8 mouse cellular contexts compared by ENCODE assay signal in the genomic region with DNA sequence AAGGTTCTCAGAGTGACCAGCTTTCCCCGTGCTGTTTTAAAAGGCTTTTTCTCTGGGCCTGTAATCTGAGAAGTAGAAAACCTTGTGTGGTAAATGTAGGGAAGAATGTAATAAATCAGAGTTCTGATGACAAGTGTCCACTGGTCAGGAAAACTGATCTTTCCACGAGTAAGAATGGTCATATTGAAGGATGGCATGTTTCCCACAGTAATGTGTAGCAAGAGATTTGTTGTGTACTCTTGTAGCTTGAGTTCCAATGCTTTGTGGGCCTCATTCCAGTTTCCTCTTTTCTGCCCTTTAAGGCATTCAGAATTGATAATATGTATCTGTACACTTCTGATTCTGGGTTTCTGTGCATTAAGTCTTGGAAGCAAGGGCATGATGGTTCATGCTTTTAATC. TPM values are rescaled to one million over a fixed set of nuclear protein-coding genes. Genes with fewer than 3 reads are reported as not detected.
DNase-seq lines count a peak whose midpoint lies in the region; ATAC-seq and TF ChIP-seq lines count a peak whose summit lies in the region.

No protein-coding gene starts in this region.

- 0% methylated on average over 2 of the region's 2 CpGs for WGBS in heart, embryonic 15.5 days
- WGBS in forebrain, embryonic 16.5 days, result 0% methylated on average over 2 of the region's 2 CpGs
- 0% methylated on average over 2 of the region's 2 CpGs for WGBS in macrophage (ENCODE audit: missing documents)

- peak overlapping the region; percentile 99 for H3K9ac ChIP-seq in heart, embryonic 15.5 days
- H3K9ac ChIP-seq in ES-E14 (ENCODE audit: insufficient read depth, low read depth, low read length, poor library complexity, severe bottlenecking), result peak overlapping the region; percentile 97; the same call in 1 of the 2 replicates
- peak overlapping the region; percentile 89; the same call in 1 of the 2 replicates for H3K9ac ChIP-seq in forebrain, embryonic 16.5 days (replicated peaks; ENCODE audit: low read depth, low read length)

- intact Hi-C loops in heart, postnatal 25 days (cut with DNase I), result no loop called here

- no peak for DNase-seq in heart, postnatal 25 days (ENCODE audit: low spot score)
- DNase-seq in ES-E14 (ENCODE audit: low read depth, low spot score), result no peak
- no peak for DNase-seq in cerebellum, postnatal 4 days (ENCODE audit: low spot score in 2 of 2)
- DNase-seq in ovary, adult 18-20 months (ENCODE audit: low spot score), result no peak
- DNase-seq in right cerebral cortex, postnatal 36 days (ENCODE audit: low spot score in 2 of 2), result no peak

- H3K4me3 ChIP-seq in heart, embryonic 15.5 days, result peak overlapping the region; percentile 99
- H3K4me3 ChIP-seq in ES-E14 (ENCODE audit: insufficient read depth in 1 of 2, low read depth in 1 of 2, low read length in 2 of 2, poor library complexity in 1 of 2, severe bottlenecking in 1 of 2), result peak overlapping the region; percentile 88 to 89
- H3K4me3 ChIP-seq in forebrain, embryonic 16.5 days (replicated peaks; ENCODE audit: low read length), result peak overlapping the region; percentile 96
- peak overlapping the region; percentile 63 for H3K4me3 ChIP-seq in macrophage (ENCODE audit: inconsistent target)

- H3K36me3 ChIP-seq in heart, embryonic 15.5 days, result peaks cover 46% of the 10 kb centered on the region
- peaks cover 24% of the 10 kb centered on the region for H3K36me3 ChIP-seq in ES-E14 (ENCODE audit: control insufficient read depth, insufficient read depth, low read length, poor library complexity, severe bottlenecking)
- peaks cover 28% of the 10 kb centered on the region for H3K36me3 ChIP-seq in forebrain, embryonic 16.5 days (ENCODE audit: control insufficient read depth, insufficient read depth)
- peaks cover 43% of the 10 kb centered on the region for H3K36me3 ChIP-seq in macrophage (ENCODE audit: inconsistent target)

- H3K27me3 ChIP-seq in heart, embryonic 15.5 days, result no peaks in the 10 kb centered on the region
- H3K27me3 ChIP-seq in forebrain, embryonic 16.5 days (replicated peaks; ENCODE audit: control insufficient read depth, insufficient read depth, low read length), result no peaks in the 10 kb centered on the region

- peak overlapping the region; percentile 89 for H3K4me2 ChIP-seq in heart, embryonic 15.5 days
- H3K4me2 ChIP-seq in forebrain, embryonic 16.5 days (ENCODE audit: low read length), result peak overlapping the region; percentile 96

- no peaks in the 10 kb centered on the region for H3K9me3 ChIP-seq in heart, embryonic 15.5 days (replicated peaks)
- H3K9me3 ChIP-seq in ES-E14 (ENCODE audit: control insufficient read depth, insufficient read depth, low read depth, low read length), result no peaks in the 10 kb centered on the region
- no peaks in the 10 kb centered on the region for H3K9me3 ChIP-seq in forebrain, embryonic 16.5 days (ENCODE audit: control insufficient read depth, low read length)

- peaks cover 55% of the 10 kb centered on the region for H3K79me2 ChIP-seq in macrophage (ENCODE audit: inconsistent target)

- H3K4me1 ChIP-seq in heart, embryonic 15.5 days (replicated peaks), result peaks cover 27% of the 10 kb centered on the region
- peaks cover 2 to 3% of the 10 kb centered on the region in 2 experiments; a peak in 2 of 4 replicates for H3K4me1 ChIP-seq in ES-E14 (ENCODE audit: control insufficient read depth in 2 of 2, insufficient read depth in 2 of 2, low read length in 2 of 2, poor library complexity in 1 of 2)
- H3K4me1 ChIP-seq in forebrain, embryonic 16.5 days (replicated peaks; ENCODE audit: control insufficient read depth, insufficient read depth, low read length), result peaks cover 27% of the 10 kb centered on the region

- ATAC-seq in heart, embryonic 15.5 days (replicated peaks; ENCODE audit: insufficient number of reproducible peaks, insufficient read depth, low FRiP score, low read depth), result no peak
- ATAC-seq in forebrain, embryonic 16.5 days, result no peak

- in situ Hi-C loops in ES-E14 (cut with MboI; ENCODE audit: low sequenced_read_pairs in 2 of 2, unreplicated experiment in 2 of 2), result no loop called here

- H3K27ac ChIP-seq in heart, embryonic 15.5 days, result peak overlapping the region; percentile 99
- H3K27ac ChIP-seq in ES-E14 (ENCODE audit: insufficient read depth, low read depth, low read length, poor library complexity, severe bottlenecking), result no peak overlapping the region; the same call in 1 of the 2 replicates
- H3K27ac ChIP-seq in forebrain, embryonic 16.5 days (ENCODE audit: low read length), result no peak overlapping the region
- H3K27ac ChIP-seq in macrophage, result peak overlapping the region; percentile 38

TF ChIP-seq in ES-E14, 5 proteins besides CTCF, POLR2A, EP300 and RAD21:
- no peak for TF ChIP-seq HCFC1 (IDR thresholded peaks at IDR 0.05; ENCODE audit: borderline replicate concordance, insufficient read depth, low read length)

RNA-seq across cellular contexts. Expression of gene Sf1, which starts 1.4 kb away (rescaled TPM):
- 79.0 and 98.4 TPM in 2 replicates for polyA plus RNA-seq in heart, embryonic 15.5 days (2015; fragmentation: Nextera tagmentation; extraction: Ambion mirVana)
- total RNA-seq in heart, postnatal 25 days (2021), result 10 to 100 TPM; 76.1 to 88.8 TPM
- total RNA-seq in ES-E14 (2012; rRNA removed), result 150 and 164 TPM in 2 replicates
- 122 and 127 TPM in 2 replicates for polyA plus RNA-seq in forebrain, embryonic 16.5 days (2015; fragmentation: Nextera tagmentation; extraction: Ambion mirVana)
- 100 to 1,000 TPM; 332 to 732 (median 556) TPM for total RNA-seq in macrophage (2018; cell fraction: chromatin; rRNA removed)
- total RNA-seq in macrophage (2018; cell fraction: cytosol; rRNA removed), result 100 to 1,000 TPM in 16 of 26 experiments, 10 to 100 TPM in 10; 75.0 to 160 (median 109) TPM
- 100 to 1,000 TPM; 189 to 372 (median 269) TPM for total RNA-seq in macrophage (2018; cell fraction: nucleus; rRNA removed)
- 95.2 to 156 TPM (median 120 TPM) in 3 replicates for polyA plus RNA-seq in macrophage (2018)

RNA-seq across cellular contexts. Expression of gene Pygm, which starts 19.4 kb away (rescaled TPM):
- polyA plus RNA-seq in heart, embryonic 15.5 days (2015; fragmentation: Nextera tagmentation; extraction: Ambion mirVana), result 282 and 297 TPM in 2 replicates
- 1,000 to 10,000 TPM; 1,128 to 1,145 TPM for total RNA-seq in heart, postnatal 25 days (2021)
- 3.7 and 4.6 TPM in 2 replicates for total RNA-seq in ES-E14 (2012; rRNA removed)
- 2.4 and 2.8 TPM in 2 replicates for polyA plus RNA-seq in forebrain, embryonic 16.5 days (2015; fragmentation: Nextera tagmentation; extraction: Ambion mirVana)
- 10 to 100 TPM in 23 of 26 experiments, 1 to 10 TPM in 3; 4.1 to 60.1 (median 22.4) TPM for total RNA-seq in macrophage (2018; cell fraction: chromatin; rRNA removed)
- 1 to 10 TPM in 3 of 26 experiments, under 1 TPM in 23; 0.06 to 1.9 (median 0.37) TPM for total RNA-seq in macrophage (2018; cell fraction: cytosol; rRNA removed)
- 10 to 100 TPM in 15 of 26 experiments, 1 to 10 TPM in 11; 1.5 to 26.8 (median 11.0) TPM for total RNA-seq in macrophage (2018; cell fraction: nucleus; rRNA removed)
- 0.21 to 0.59 TPM (median 0.39 TPM) in 3 replicates for polyA plus RNA-seq in macrophage (2018)

RNA-seq across cellular contexts. Expression of gene Map4k2, which starts 23.9 kb away (rescaled TPM):
- polyA plus RNA-seq in heart, embryonic 15.5 days (2015; fragmentation: Nextera tagmentation; extraction: Ambion mirVana), result 12.6 and 17.9 TPM in 2 replicates
- 10 to 100 TPM; 42.6 to 44.3 TPM for total RNA-seq in heart, postnatal 25 days (2021)
- total RNA-seq in ES-E14 (2012; rRNA removed), result 29.4 and 43.6 TPM in 2 replicates
- 12.3 and 21.2 TPM in 2 replicates for polyA plus RNA-seq in forebrain, embryonic 16.5 days (2015; fragmentation: Nextera tagmentation; extraction: Ambion mirVana)
- 100 to 1,000 TPM in 7 of 26 experiments, 10 to 100 TPM in 19; 36.0 to 138 (median 82.2) TPM for total RNA-seq in macrophage (2018; cell fraction: chromatin; rRNA removed)
- 10 to 100 TPM in 3 of 26 experiments, 1 to 10 TPM in 23; 5.7 to 12.4 (median 8.4) TPM for total RNA-seq in macrophage (2018; cell fraction: cytosol; rRNA removed)
- 10 to 100 TPM; 16.9 to 81.8 (median 38.2) TPM for total RNA-seq in macrophage (2018; cell fraction: nucleus; rRNA removed)
- 6.8 to 15.8 TPM (median 8.5 TPM) in 3 replicates for polyA plus RNA-seq in macrophage (2018)

RNA-seq across cellular contexts. Expression of gene Men1, which starts 30.1 kb away (rescaled TPM):
- 36.1 and 50.6 TPM in 2 replicates for polyA plus RNA-seq in heart, embryonic 15.5 days (2015; fragmentation: Nextera tagmentation; extraction: Ambion mirVana)
- 10 to 100 TPM; 12.4 to 14.5 TPM for total RNA-seq in heart, postnatal 25 days (2021)
- total RNA-seq in ES-E14 (2012; rRNA removed), result 60.4 and 65.6 TPM in 2 replicates
- 96.1 and 96.5 TPM in 2 replicates for polyA plus RNA-seq in forebrain, embryonic 16.5 days (2015; fragmentation: Nextera tagmentation; extraction: Ambion mirVana)
- total RNA-seq in macrophage (2018; cell fraction: chromatin; rRNA removed), result 10 to 100 TPM in 19 of 26 experiments, 1 to 10 TPM in 7; 5.0 to 40.8 (median 13.3) TPM
- 10 to 100 TPM in 24 of 26 experiments, 1 to 10 TPM in 2; 9.1 to 21.5 (median 17.3) TPM for total RNA-seq in macrophage (2018; cell fraction: cytosol; rRNA removed)
- 10 to 100 TPM in 23 of 26 experiments, 1 to 10 TPM in 3; 6.5 to 62.9 (median 14.9) TPM for total RNA-seq in macrophage (2018; cell fraction: nucleus; rRNA removed)
- 16.4 to 22.0 TPM (median 21.4 TPM) in 3 replicates for polyA plus RNA-seq in macrophage (2018)

RNA-seq across cellular contexts. Expression of gene Rasgrp2, which starts 34.3 kb away (rescaled TPM):
- polyA plus RNA-seq in heart, embryonic 15.5 days (2015; fragmentation: Nextera tagmentation; extraction: Ambion mirVana), result 54.8 TPM in 2 replicates
- 10 to 100 TPM; 43.2 to 55.2 TPM for total RNA-seq in heart, postnatal 25 days (2021)
- 81.7 and 139 TPM in 2 replicates for total RNA-seq in ES-E14 (2012; rRNA removed)
- polyA plus RNA-seq in forebrain, embryonic 16.5 days (2015; fragmentation: Nextera tagmentation; extraction: Ambion mirVana), result 48.8 and 60.8 TPM in 2 replicates
- 10 to 100 TPM in 10 of 26 experiments, 1 to 10 TPM in 14, under 1 TPM in 2; 0.13 to 34.8 (median 7.4) TPM for total RNA-seq in macrophage (2018; cell fraction: chromatin; rRNA removed)
- total RNA-seq in macrophage (2018; cell fraction: cytosol; rRNA removed), result 10 to 100 TPM in 1 of 26 experiments, 1 to 10 TPM in 25; 2.5 to 12.8 (median 5.7) TPM
- total RNA-seq in macrophage (2018; cell fraction: nucleus; rRNA removed), result 10 to 100 TPM in 4 of 26 experiments, 1 to 10 TPM in 21, under 1 TPM in 1; 0.96 to 16.4 (median 5.6) TPM
- polyA plus RNA-seq in macrophage (2018), result 5.2 to 12.2 TPM (median 11.4 TPM) in 3 replicates

Comparison
In these comparisons a context has a peak if more than half of its experiments do, and no peak if none do; other contexts are left out.
1. H3K27ac ChIP-seq: peak in heart, embryonic 15.5 days (single experiment) and macrophage (single experiment); none in ES-E14 (single experiment) and forebrain, embryonic 16.5 days (single experiment).
2. RNA of gene Pygm, which starts 19.4 kb away (polyA plus RNA-seq): 282 to 297 TPM in heart, embryonic 15.5 days; 2.4 to 2.8 TPM in forebrain, embryonic 16.5 days and 0.21 to 0.59 TPM in macrophage; every median in the first group is over 10 times any median in the second.
3. Peak in every context shown above with its lines, with median percentiles within 50 percentile points of each other: H3K4me3 ChIP-seq and H3K9ac ChIP-seq.